Mouse (Mus musculus) myocyte (in vitro differentiated cells): ENCODE results near the gene T2. TPM values are rescaled to one million over a fixed set of nuclear protein-coding genes. Genes with fewer than 3 reads are reported as not detected.

Experiments
- H3K27me3 ChIP-seq: one replicate; pipeline ENCODE4 v1.6.1; 2011; ENCODE audit not compliant: control insufficient read depth, insufficient read depth, insufficient read length
- H3K36me3 ChIP-seq: one replicate; pipeline ENCODE4 v1.6.1; 2011; ENCODE audit not compliant: control insufficient read depth, insufficient read depth
- H3K4me2 ChIP-seq: one replicate; pipeline ENCODE4 v1.6.1; 2011; ENCODE audit warnings: low read depth, control low read depth
- H3K4me3 ChIP-seq: one replicate; pipeline ENCODE4 v1.5.1; 2011; ENCODE audit warnings: mild to moderate bottlenecking, control low read depth, moderate library complexity
- H3K79me2 ChIP-seq: one replicate; pipeline ENCODE4 v1.6.1; 2011; ENCODE audit not compliant: control insufficient read depth, insufficient read depth
- H3ac ChIP-seq: one replicate; pipeline ENCODE4 v1.6.1; 2011; ENCODE audit not compliant: control insufficient read depth, insufficient read length
- CEBPB ChIP-seq: IDR thresholded peaks from 2 replicates; pipeline ENCODE4 v1.6.1; 2011; ENCODE audit warnings: mild to moderate bottlenecking, moderate library complexity; ENCODE audit not compliant: poor library complexity, insufficient read depth, severe bottlenecking
- E2F4 ChIP-seq: IDR thresholded peaks from one replicate; pipeline ENCODE4 v1.6.1; 2011; ENCODE audit warnings: mild to moderate bottlenecking, control low read depth, moderate library complexity; ENCODE audit not compliant: insufficient read depth
- MAX ChIP-seq: IDR thresholded peaks from one replicate; pipeline ENCODE4 v1.6.1; 2011; ENCODE audit warnings: low read depth, mild to moderate bottlenecking, control low read depth
- MYOD1 ChIP-seq, 3 experiments: IDR thresholded peaks; one replicate each; pipeline ENCODE4 v1.6.1; 2011; ENCODE audit warnings: control low read depth in 2 of 3, low read depth in 2 of 3, mild to moderate bottlenecking in 2 of 3, moderate library complexity in 1 of 3; ENCODE audit not compliant: insufficient read length in 2 of 3, control insufficient read depth in 1 of 3
- MYOG ChIP-seq, 3 experiments: IDR thresholded peaks; one replicate each; pipeline ENCODE4 v1.6.1; 2011; ENCODE audit warnings: control low read depth in 2 of 3, low read depth in 2 of 3, mild to moderate bottlenecking in 2 of 3; ENCODE audit not compliant: insufficient read length in 2 of 3, control insufficient read depth in 1 of 3, insufficient read depth in 1 of 3
- POLR2A ChIP-seq: IDR thresholded peaks from one replicate; pipeline ENCODE4 v1.6.1; 2011; ENCODE audit warnings: low read depth, mild to moderate bottlenecking, control low read depth, moderate library complexity; ENCODE audit not compliant: insufficient read length
- POLR2AphosphoS2 ChIP-seq: IDR thresholded peaks from one replicate; pipeline ENCODE4 v1.6.1; 2011; ENCODE audit warnings: low read depth, control low read depth; ENCODE audit not compliant: insufficient read length
- REST ChIP-seq: IDR thresholded peaks from one replicate; pipeline ENCODE4 v1.6.1; 2011; ENCODE audit warnings: mild to moderate bottlenecking, control low read depth, moderate library complexity; ENCODE audit not compliant: insufficient read depth, insufficient read length
- SRF ChIP-seq: IDR thresholded peaks from one replicate; pipeline ENCODE4 v1.6.1; 2011; ENCODE audit warnings: low read depth; ENCODE audit not compliant: control insufficient read depth, insufficient read length
- TCF12 ChIP-seq: IDR thresholded peaks from one replicate; pipeline ENCODE4 v1.6.1; 2011; ENCODE audit warnings: mild to moderate bottlenecking, control low read depth; ENCODE audit not compliant: poor library complexity, insufficient read depth, severe bottlenecking
- TCF3 ChIP-seq: IDR thresholded peaks from one replicate; pipeline ENCODE4 v1.6.1; 2011; ENCODE audit warnings: low read depth, control low read depth; ENCODE audit not compliant: insufficient read length
- USF1 ChIP-seq: IDR thresholded peaks from one replicate; pipeline ENCODE4 v1.6.1; 2011; ENCODE audit warnings: low read depth, mild to moderate bottlenecking, control low read depth, moderate library complexity
- polyA plus RNA-seq: library from polyadenylated mRNA; unstranded; fragments of >200 nt; fragmentation: generic; extraction: Trizol; gene quantifications from one replicate; pipeline ENCODE4 v1.2.1, GENCODE M21; 2012; ENCODE audit warnings: missing spikeins

The T2 gene
- polyA plus RNA-seq, 1 experiment: 0.07 TPM

- no peak overlapping the region for H3K4me2 ChIP-seq
- H3K79me2 ChIP-seq: no peaks in the 10 kb centered on the region
- no peak overlapping the region for H3ac ChIP-seq
- H3K4me3 ChIP-seq: no peak overlapping the region
- no peak for TF ChIP-seq POLR2A
- TF ChIP-seq E2F4: no peak
- TF ChIP-seq CEBPB: no peak
- no peak for TF ChIP-seq MAX
- TF ChIP-seq POLR2AphosphoS2: no peak
- TF ChIP-seq TCF3: no peak
- no peak for TF ChIP-seq MYOG (IDR thresholded peaks at IDR 0.05; ENCODE audit: control insufficient read depth in 1 of 3, insufficient read depth in 1 of 3, insufficient read length in 2 of 3, low read depth in 2 of 3)
- TF ChIP-seq REST: no peak
- TF ChIP-seq SRF: no peak
- no peak for TF ChIP-seq MYOD1 (IDR thresholded peaks at IDR 0.05; ENCODE audit: control insufficient read depth in 1 of 3, insufficient read length in 2 of 3, low read depth in 2 of 3)
- TF ChIP-seq USF1: no peak
- no peak for TF ChIP-seq TCF12
- H3K36me3 ChIP-seq: no peaks in the 10 kb centered on the region
- H3K27me3 ChIP-seq: peaks cover 21% of the 10 kb centered on the region
These were observed 12.8 kb downstream of the T2 start for GRCm38 (mm10) chr17:8368570-8368969.

- no peaks in the 10 kb centered on the region for H3K36me3 ChIP-seq
- H3K79me2 ChIP-seq: no peaks in the 10 kb centered on the region
- H3K4me2 ChIP-seq: no peak overlapping the region
- H3K4me3 ChIP-seq: no peak overlapping the region
- no peak overlapping the region for H3ac ChIP-seq
- TF ChIP-seq MYOG (IDR thresholded peaks at IDR 0.05; ENCODE audit: control insufficient read depth in 1 of 3, insufficient read depth in 1 of 3, insufficient read length in 2 of 3, low read depth in 2 of 3) (no peak), E2F4 (no peak), TCF3 (no peak), USF1 (no peak), MYOD1 (IDR thresholded peaks at IDR 0.05; ENCODE audit: control insufficient read depth in 1 of 3, insufficient read length in 2 of 3, low read depth in 2 of 3) (no peak), CEBPB (no peak), TCF12 (no peak), POLR2A (no peak), MAX (no peak), SRF (no peak), REST (no peak), POLR2AphosphoS2 (no peak)
- peaks cover 21% of the 10 kb centered on the region for H3K27me3 ChIP-seq
These were observed 13.4 kb downstream of the T2 start for GRCm38 (mm10) chr17:8369171-8369570.

- Histone ChIP-seq H3K4me3 (no peak overlapping the region), H3ac (no peak overlapping the region), H3K27me3 (peaks cover 8% of the 10 kb centered on the region), H3K4me2 (no peak overlapping the region), H3K79me2 (no peaks in the 10 kb centered on the region), H3K36me3 (no peaks in the 10 kb centered on the region)
- TF ChIP-seq MYOD1 (IDR thresholded peaks at IDR 0.05; ENCODE audit: control insufficient read depth in 1 of 3, insufficient read length in 2 of 3, low read depth in 2 of 3) (peak in 1 of 3 experiments; percentile 23), CEBPB (no peak), POLR2A (no peak), TCF12 (no peak), REST (no peak), SRF (no peak), MYOG (IDR thresholded peaks at IDR 0.05; ENCODE audit: control insufficient read depth in 1 of 3, insufficient read depth in 1 of 3, insufficient read length in 2 of 3, low read depth in 2 of 3) (peak in 2 of 3 experiments; percentile 38 to 58), MAX (no peak), E2F4 (no peak), TCF3 (no peak)
These were observed 14.9 kb downstream of the T2 start for GRCm38 (mm10) chr17:8370634-8371229.

GRCm38 (mm10) chr17:8371834-8372233 lies 16.0 kb downstream of the T2 start:
- Histone ChIP-seq H3ac (no peak overlapping the region), H3K4me2 (peak overlapping the region; percentile 100), H3K36me3 (no peaks in the 10 kb centered on the region), H3K4me3 (peak overlapping the region; percentile 19), H3K79me2 (no peaks in the 10 kb centered on the region), H3K27me3 (no peaks in the 10 kb centered on the region)
- TF ChIP-seq POLR2A (no peak), MYOG (IDR thresholded peaks at IDR 0.05; ENCODE audit: control insufficient read depth in 1 of 3, insufficient read depth in 1 of 3, insufficient read length in 2 of 3, low read depth in 2 of 3) (peak in 1 of 3 experiments; percentile 8), CEBPB (no peak)
